Mouse (Mus musculus) heart, postnatal 0 days (tissue): ENCODE measurements around the gene Tgm7.

Source experiments
- CTCF ChIP-seq: IDR thresholded peaks from 2 replicates; pipeline ENCODE4 v1.5.1; 2016; ENCODE audit warnings: antibody characterized with exemption, control low read depth, low read depth
- EP300 ChIP-seq: IDR thresholded peaks from 2 replicates; pipeline ENCODE4 v1.6.1; 2016; ENCODE audit warnings: antibody characterized with exemption, low read depth

DNA sequence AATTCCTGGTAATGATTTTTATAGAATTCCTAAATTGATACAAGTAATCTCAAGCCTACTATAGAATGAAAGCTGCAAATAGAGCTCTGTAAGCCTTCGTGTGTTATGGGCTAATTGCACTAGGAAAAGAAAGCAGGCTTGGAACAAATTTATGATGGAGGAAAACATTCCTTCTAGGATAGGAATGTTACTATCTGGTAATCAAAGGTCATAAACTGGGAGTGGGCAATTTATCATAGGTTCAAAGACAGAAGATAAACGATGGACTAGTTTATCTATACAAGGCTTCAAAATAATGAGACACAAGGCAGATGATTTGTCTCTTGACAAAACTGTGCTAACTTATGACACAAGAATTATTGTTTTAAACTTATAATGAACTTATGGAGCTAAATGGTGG lies 48.3 kb downstream of the Tgm7 start:
- TF ChIP-seq CTCF (no peak), EP300 (no peak)
